Mouse (Mus musculus): ENCODE data around the gene Cdc34. TPM values are rescaled to one million over a fixed set of nuclear protein-coding genes. Genes with fewer than 3 reads are reported as not detected.

The Cdc34 gene
- polyA plus RNA-seq, 1 experiment from 2014 or later: 108 TPM

GRCm38 (mm10) chr10:79729357-79729965 is 47.5 kb downstream of the Cdc34 start:
- Histone ChIP-seq H3K4me2 (no peak overlapping the region), H3K4me3 (replicated peaks) (no peak overlapping the region), H3K27ac (no peak overlapping the region), H3K4me1 (no peaks in the 10 kb centered on the region), H3K9ac (no peak overlapping the region), H3K36me3 (peaks cover 8% of the 10 kb centered on the region; the same call in 1 of the 2 replicates), H3K9me3 (no peaks in the 10 kb centered on the region), H3K27me3 (replicated peaks) (no peaks in the 10 kb centered on the region)
- ATAC-seq (ENCODE audit: insufficient read depth, low FRiP score, low read depth): no peak; the same call in 1 of the 2 replicates
- WGBS: 78% methylated on average over 13 of the region's 13 CpGs

- ATAC-seq (ENCODE audit: insufficient read depth, low FRiP score, low read depth): no peak
- 95% methylated on average over 1 of the region's 1 CpGs for WGBS
Observed at GRCm38 (mm10) chr10:79732500-79732899, 50.5 kb downstream of the Cdc34 start.

GRCm38 (mm10) chr10:79733847-79734246 is 51.9 kb downstream of the Cdc34 start:
- Histone ChIP-seq H3K36me3 (peaks cover 48% of the 10 kb centered on the region), H3K9me3 (peaks cover 3% of the 10 kb centered on the region; the same call in 1 of the 2 replicates), H3K4me2 (no peak overlapping the region), H3K27ac (no peak overlapping the region), H3K9ac (no peak overlapping the region), H3K4me1 (no peaks in the 10 kb centered on the region), H3K27me3 (replicated peaks) (no peaks in the 10 kb centered on the region), H3K4me3 (replicated peaks) (no peak overlapping the region)
- WGBS: 94% methylated on average over 15 of the region's 15 CpGs
- ATAC-seq (ENCODE audit: insufficient read depth, low FRiP score, low read depth): no peak

More at GRCm38 (mm10) chr10:79732500-79732899, 50.5 kb downstream of the Cdc34 start:
- Histone ChIP-seq H3K36me3 (peaks cover 35% of the 10 kb centered on the region), H3K4me3 (replicated peaks) (no peak overlapping the region), H3K27ac (no peak overlapping the region), H3K4me2 (no peak overlapping the region), H3K9ac (no peak overlapping the region), H3K9me3 (peaks cover 2% of the 10 kb centered on the region; the same call in 1 of the 2 replicates), H3K27me3 (replicated peaks) (no peaks in the 10 kb centered on the region), H3K4me1 (no peaks in the 10 kb centered on the region)

GRCm38 (mm10) chr10:79735361-79735760 is 53.4 kb downstream of the Cdc34 start:
- Histone ChIP-seq H3K4me1 (no peaks in the 10 kb centered on the region), H3K9me3 (peaks cover 14% of the 10 kb centered on the region), H3K4me2 (peak overlapping the region; percentile 5; the same call in 1 of the 2 replicates), H3K36me3 (peaks cover 63% of the 10 kb centered on the region), H3K4me3 (replicated peaks) (no peak overlapping the region), H3K9ac (no peak overlapping the region), H3K27ac (no peak overlapping the region), H3K27me3 (replicated peaks) (no peaks in the 10 kb centered on the region)
- ATAC-seq (ENCODE audit: insufficient read depth, low FRiP score, low read depth): no peak
- 40% methylated on average over 51 of the region's 52 CpGs for WGBS

- peaks cover 77% of the 10 kb centered on the region for H3K36me3 ChIP-seq
- no peaks in the 10 kb centered on the region for H3K4me1 ChIP-seq
- H3K4me3 ChIP-seq (replicated peaks): no peak overlapping the region
- H3K4me2 ChIP-seq: no peak overlapping the region
- H3K27me3 ChIP-seq (replicated peaks): no peaks in the 10 kb centered on the region
- H3K9me3 ChIP-seq: peaks cover 14% of the 10 kb centered on the region
- WGBS: 86% methylated on average over 14 of the region's 14 CpGs
- no peak overlapping the region for H3K9ac ChIP-seq
- H3K27ac ChIP-seq: no peak overlapping the region
- no peak for ATAC-seq (ENCODE audit: insufficient read depth, low FRiP score, low read depth)
Observed at GRCm38 (mm10) chr10:79736706-79737105, 54.7 kb downstream of the Cdc34 start.

Other genes with a start within 250 kb of the Cdc34 start
- not detected in 2 replicates for gene Vmn2r83, start 213.5 kb upstream of the Cdc34 start, polyA plus RNA-seq (2015; fragmentation: Nextera tagmentation; extraction: Ambion mirVana)
- 69.7 and 70.6 TPM in 2 replicates for gene Plpp2, start 148.4 kb upstream of the Cdc34 start, polyA plus RNA-seq (2015; fragmentation: Nextera tagmentation; extraction: Ambion mirVana)
- 49.2 and 50.1 TPM in 2 replicates for gene Mier2, start 127.0 kb upstream of the Cdc34 start, polyA plus RNA-seq (2015; fragmentation: Nextera tagmentation; extraction: Ambion mirVana)
- gene Theg, start 94.9 kb upstream of the Cdc34 start, polyA plus RNA-seq (2015; fragmentation: Nextera tagmentation; extraction: Ambion mirVana): not detected in 2 replicates
- 0.08 and 0.14 TPM in 2 replicates for gene C2cd4c, start 68.2 kb upstream of the Cdc34 start, polyA plus RNA-seq (2015; fragmentation: Nextera tagmentation; extraction: Ambion mirVana)
- 9.1 and 10.6 TPM in 2 replicates for gene Shc2, start 44.3 kb upstream of the Cdc34 start, polyA plus RNA-seq (2015; fragmentation: Nextera tagmentation; extraction: Ambion mirVana)
- gene Odf3l2, start 36.5 kb upstream of the Cdc34 start, polyA plus RNA-seq (2015; fragmentation: Nextera tagmentation; extraction: Ambion mirVana): not detected in 2 replicates
- gene Madcam1, start 17.6 kb upstream of the Cdc34 start, polyA plus RNA-seq (2015; fragmentation: Nextera tagmentation; extraction: Ambion mirVana): 36.4 and 41.1 TPM in 2 replicates
- gene Tpgs1, start 12.8 kb upstream of the Cdc34 start, polyA plus RNA-seq (2015; fragmentation: Nextera tagmentation; extraction: Ambion mirVana): 58.2 and 59.3 TPM in 2 replicates
- gene Gzmm, start 6.8 kb downstream of the Cdc34 start, polyA plus RNA-seq (2015; fragmentation: Nextera tagmentation; extraction: Ambion mirVana): 0.40 and 0.57 TPM in 2 replicates
- gene Bsg, start 22.3 kb downstream of the Cdc34 start, polyA plus RNA-seq (2015; fragmentation: Nextera tagmentation; extraction: Ambion mirVana): 1,050 and 1,128 TPM in 2 replicates
- gene Hcn2, start 34.4 kb downstream of the Cdc34 start, polyA plus RNA-seq (2015; fragmentation: Nextera tagmentation; extraction: Ambion mirVana): 0.08 and 0.14 TPM in 2 replicates
- 33.9 and 38.7 TPM in 2 replicates for gene Polrmt, start 64.4 kb downstream of the Cdc34 start, polyA plus RNA-seq (2015; fragmentation: Nextera tagmentation; extraction: Ambion mirVana)
- gene Fgf22, start 72.9 kb downstream of the Cdc34 start, polyA plus RNA-seq (2015; fragmentation: Nextera tagmentation; extraction: Ambion mirVana): 0.31 and 0.36 TPM in 2 replicates
- gene Rnf126, start 84.8 kb downstream of the Cdc34 start, polyA plus RNA-seq (2015; fragmentation: Nextera tagmentation; extraction: Ambion mirVana): 87.8 and 88.1 TPM in 2 replicates
- gene Fstl3, start 95.1 kb downstream of the Cdc34 start, polyA plus RNA-seq (2015; fragmentation: Nextera tagmentation; extraction: Ambion mirVana): 14.8 and 15.5 TPM in 2 replicates
- gene Prss57, start 108.8 kb downstream of the Cdc34 start, polyA plus RNA-seq (2015; fragmentation: Nextera tagmentation; extraction: Ambion mirVana): 0.23 and 0.31 TPM in 2 replicates
- gene Palm, start 111.4 kb downstream of the Cdc34 start, polyA plus RNA-seq (2015; fragmentation: Nextera tagmentation; extraction: Ambion mirVana): 53.3 and 54.1 TPM in 2 replicates
- gene Misp, start 138.8 kb downstream of the Cdc34 start, polyA plus RNA-seq (2015; fragmentation: Nextera tagmentation; extraction: Ambion mirVana): 50.0 and 67.2 TPM in 2 replicates
- 295 and 299 TPM in 2 replicates for gene Ptbp1, start 172.2 kb downstream of the Cdc34 start, polyA plus RNA-seq (2015; fragmentation: Nextera tagmentation; extraction: Ambion mirVana)
- gene Prtn3, start 192.3 kb downstream of the Cdc34 start, polyA plus RNA-seq (2015; fragmentation: Nextera tagmentation; extraction: Ambion mirVana): 5.2 and 10.6 TPM in 2 replicates
- gene Plppr3, start 192.4 kb downstream of the Cdc34 start, polyA plus RNA-seq (2015; fragmentation: Nextera tagmentation; extraction: Ambion mirVana): 32.9 and 36.1 TPM in 2 replicates
- 3.8 and 11.1 TPM in 2 replicates for gene Elane, start 204.1 kb downstream of the Cdc34 start, polyA plus RNA-seq (2015; fragmentation: Nextera tagmentation; extraction: Ambion mirVana)
- gene Cfd, start 208.7 kb downstream of the Cdc34 start, polyA plus RNA-seq (2015; fragmentation: Nextera tagmentation; extraction: Ambion mirVana): not detected in 2 replicates
- 43.6 and 47.8 TPM in 2 replicates for gene Med16, start 226.7 kb downstream of the Cdc34 start, polyA plus RNA-seq (2015; fragmentation: Nextera tagmentation; extraction: Ambion mirVana)
- 4.4 and 13.3 TPM in 2 replicates for gene Gm26602, start 228.7 kb downstream of the Cdc34 start, polyA plus RNA-seq (2015; fragmentation: Nextera tagmentation; extraction: Ambion mirVana)
- gene Kiss1r, start 234.8 kb downstream of the Cdc34 start, polyA plus RNA-seq (2015; fragmentation: Nextera tagmentation; extraction: Ambion mirVana): 0.83 and 0.94 TPM in 2 replicates
- gene R3hdm4, start 239.0 kb downstream of the Cdc34 start, polyA plus RNA-seq (2015; fragmentation: Nextera tagmentation; extraction: Ambion mirVana): 137 and 140 TPM in 2 replicates
- gene Arid3a, start 244.8 kb downstream of the Cdc34 start, polyA plus RNA-seq (2015; fragmentation: Nextera tagmentation; extraction: Ambion mirVana): 9.8 and 10.0 TPM in 2 replicates